Mouse (Mus musculus) myocyte (in vitro differentiated cells): ENCODE data around the gene Gm136. TPM values are rescaled to one million over a fixed set of nuclear protein-coding genes. Genes with fewer than 3 reads are reported as not detected.
A peak's percentile ranks its signal among the peaks of the same experiment; 100 is the strongest.

Experiments
- H3K27me3 ChIP-seq: one replicate; pipeline ENCODE4 v1.6.1; 2011; ENCODE audit not compliant: control insufficient read depth, insufficient read depth, insufficient read length
- H3K36me3 ChIP-seq: one replicate; pipeline ENCODE4 v1.6.1; 2011; ENCODE audit not compliant: control insufficient read depth, insufficient read depth
- H3K4me2 ChIP-seq: one replicate; pipeline ENCODE4 v1.6.1; 2011; ENCODE audit warnings: low read depth, control low read depth
- H3K4me3 ChIP-seq: one replicate; pipeline ENCODE4 v1.5.1; 2011; ENCODE audit warnings: mild to moderate bottlenecking, control low read depth, moderate library complexity
- H3K79me2 ChIP-seq: one replicate; pipeline ENCODE4 v1.6.1; 2011; ENCODE audit not compliant: control insufficient read depth, insufficient read depth
- H3ac ChIP-seq: one replicate; pipeline ENCODE4 v1.6.1; 2011; ENCODE audit not compliant: control insufficient read depth, insufficient read length
- CEBPB ChIP-seq: IDR thresholded peaks from 2 replicates; pipeline ENCODE4 v1.6.1; 2011; ENCODE audit warnings: mild to moderate bottlenecking, moderate library complexity; ENCODE audit not compliant: poor library complexity, insufficient read depth, severe bottlenecking
- E2F4 ChIP-seq: IDR thresholded peaks from one replicate; pipeline ENCODE4 v1.6.1; 2011; ENCODE audit warnings: mild to moderate bottlenecking, control low read depth, moderate library complexity; ENCODE audit not compliant: insufficient read depth
- MAX ChIP-seq: IDR thresholded peaks from one replicate; pipeline ENCODE4 v1.6.1; 2011; ENCODE audit warnings: low read depth, mild to moderate bottlenecking, control low read depth
- MYOD1 ChIP-seq, 3 experiments: IDR thresholded peaks; one replicate each; pipeline ENCODE4 v1.6.1; 2011; ENCODE audit warnings: control low read depth in 2 of 3, low read depth in 2 of 3, mild to moderate bottlenecking in 2 of 3, moderate library complexity in 1 of 3; ENCODE audit not compliant: insufficient read length in 2 of 3, control insufficient read depth in 1 of 3
- MYOG ChIP-seq, 3 experiments: IDR thresholded peaks; one replicate each; pipeline ENCODE4 v1.6.1; 2011; ENCODE audit warnings: control low read depth in 2 of 3, low read depth in 2 of 3, mild to moderate bottlenecking in 2 of 3; ENCODE audit not compliant: insufficient read length in 2 of 3, control insufficient read depth in 1 of 3, insufficient read depth in 1 of 3
- POLR2A ChIP-seq: IDR thresholded peaks from one replicate; pipeline ENCODE4 v1.6.1; 2011; ENCODE audit warnings: low read depth, mild to moderate bottlenecking, control low read depth, moderate library complexity; ENCODE audit not compliant: insufficient read length
- POLR2AphosphoS2 ChIP-seq: IDR thresholded peaks from one replicate; pipeline ENCODE4 v1.6.1; 2011; ENCODE audit warnings: low read depth, control low read depth; ENCODE audit not compliant: insufficient read length
- REST ChIP-seq: IDR thresholded peaks from one replicate; pipeline ENCODE4 v1.6.1; 2011; ENCODE audit warnings: mild to moderate bottlenecking, control low read depth, moderate library complexity; ENCODE audit not compliant: insufficient read depth, insufficient read length
- SRF ChIP-seq: IDR thresholded peaks from one replicate; pipeline ENCODE4 v1.6.1; 2011; ENCODE audit warnings: low read depth; ENCODE audit not compliant: control insufficient read depth, insufficient read length
- TCF12 ChIP-seq: IDR thresholded peaks from one replicate; pipeline ENCODE4 v1.6.1; 2011; ENCODE audit warnings: mild to moderate bottlenecking, control low read depth; ENCODE audit not compliant: poor library complexity, insufficient read depth, severe bottlenecking
- TCF3 ChIP-seq: IDR thresholded peaks from one replicate; pipeline ENCODE4 v1.6.1; 2011; ENCODE audit warnings: low read depth, control low read depth; ENCODE audit not compliant: insufficient read length
- USF1 ChIP-seq: IDR thresholded peaks from one replicate; pipeline ENCODE4 v1.6.1; 2011; ENCODE audit warnings: low read depth, mild to moderate bottlenecking, control low read depth, moderate library complexity
- polyA plus RNA-seq: library from polyadenylated mRNA; unstranded; fragments of >200 nt; fragmentation: generic; extraction: Trizol; gene quantifications from one replicate; pipeline ENCODE4 v1.2.1, GENCODE M21; 2012; ENCODE audit warnings: missing spikeins

The Gm136 gene
- polyA plus RNA-seq = not detected

- Histone ChIP-seq H3ac (no peak within 1 kb of the TSS), H3K27me3 (peaks cover 13% of the 10 kb centered on the region), H3K4me2 (no peak within 1 kb of the TSS), H3K36me3 (no peaks in the 10 kb centered on the region), H3K4me3 (no peak within 1 kb of the TSS), H3K79me2 (no peaks in the 10 kb centered on the region)
- TF ChIP-seq POLR2AphosphoS2 (no peak), POLR2A (no peak), TCF3 (no peak), USF1 (no peak), MYOG (IDR thresholded peaks at IDR 0.05; ENCODE audit: control insufficient read depth in 1 of 3, insufficient read depth in 1 of 3, insufficient read length in 2 of 3, low read depth in 2 of 3) (no peak)
These were observed at the start of gene Gm136 for GRCm38 (mm10) chr4:34756163-34756562. Gm136 (minus strand) TSS chr4:34756263.

GRCm38 (mm10) chr4:34801166-34802034, 45.3 kb upstream of the Gm136 start:
- Histone ChIP-seq H3ac (no peak overlapping the region), H3K79me2 (no peaks in the 10 kb centered on the region), H3K36me3 (peaks cover 9% of the 10 kb centered on the region), H3K27me3 (no peaks in the 10 kb centered on the region), H3K4me2 (no peak overlapping the region), H3K4me3 (no peak overlapping the region)
- TF ChIP-seq TCF3 (no peak), MYOD1 (IDR thresholded peaks at IDR 0.05; ENCODE audit: control insufficient read depth in 1 of 3, insufficient read length in 2 of 3, low read depth in 2 of 3) (no peak), REST (no peak), CEBPB (no peak)

GRCm38 (mm10) chr4:34798005-34798404, 41.9 kb upstream of the Gm136 start:
- Histone ChIP-seq H3K4me2 (no peak overlapping the region), H3K36me3 (no peaks in the 10 kb centered on the region), H3K27me3 (no peaks in the 10 kb centered on the region), H3K79me2 (no peaks in the 10 kb centered on the region), H3K4me3 (no peak overlapping the region), H3ac (no peak overlapping the region)
- TF ChIP-seq SRF = no peak
- TF ChIP-seq POLR2AphosphoS2 = peak; percentile 38

- Histone ChIP-seq H3K27me3 (no peaks in the 10 kb centered on the region), H3K4me2 (no peak overlapping the region)
- TF ChIP-seq USF1 = no peak
- TF ChIP-seq MYOD1 (IDR thresholded peaks at IDR 0.05; ENCODE audit: control insufficient read depth in 1 of 3, insufficient read length in 2 of 3, low read depth in 2 of 3) = no peak
- no peak for TF ChIP-seq TCF3
- TF ChIP-seq MAX = no peak
- no peak for TF ChIP-seq REST
- TF ChIP-seq POLR2A = no peak
- no peak for TF ChIP-seq TCF12
- no peak for TF ChIP-seq MYOG (IDR thresholded peaks at IDR 0.05; ENCODE audit: control insufficient read depth in 1 of 3, insufficient read depth in 1 of 3, insufficient read length in 2 of 3, low read depth in 2 of 3)
- TF ChIP-seq SRF = no peak
- no peak for TF ChIP-seq POLR2AphosphoS2
- no peak for TF ChIP-seq E2F4
- no peak for TF ChIP-seq CEBPB
These were observed 41.4 kb upstream of the Gm136 start for GRCm38 (mm10) chr4:34797294-34797983.

GRCm38 (mm10) chr4:34796294-34796693, 40.2 kb upstream of the Gm136 start:
- no peak overlapping the region for H3ac ChIP-seq
- TF ChIP-seq E2F4 (no peak), POLR2AphosphoS2 (no peak), TCF12 (no peak), REST (no peak), USF1 (no peak), POLR2A (no peak), CEBPB (no peak), MYOG (IDR thresholded peaks at IDR 0.05; ENCODE audit: control insufficient read depth in 1 of 3, insufficient read depth in 1 of 3, insufficient read length in 2 of 3, low read depth in 2 of 3) (no peak)
- no peak overlapping the region for H3K4me2 ChIP-seq
- no peaks in the 10 kb centered on the region for H3K79me2 ChIP-seq
- no peak overlapping the region for H3K4me3 ChIP-seq
- no peaks in the 10 kb centered on the region for H3K27me3 ChIP-seq
- no peaks in the 10 kb centered on the region for H3K36me3 ChIP-seq

More at GRCm38 (mm10) chr4:34797294-34797983, 41.4 kb upstream of the Gm136 start:
- no peak overlapping the region for H3K4me3 ChIP-seq
- H3ac ChIP-seq = no peak overlapping the region
- no peaks in the 10 kb centered on the region for H3K36me3 ChIP-seq
- no peaks in the 10 kb centered on the region for H3K79me2 ChIP-seq
